Mouse (Mus musculus): ENCODE measurements around the gene Fam71f2. TPM values are rescaled to one million over a fixed set of nuclear protein-coding genes. Genes with fewer than 3 reads are reported as not detected.

The Fam71f2 gene
- polyA plus RNA-seq, 1 experiment = 1.5 TPM

- TF ChIP-seq CTCF (IDR thresholded peaks at IDR 0.05; ENCODE audit: low read depth, low read length) (no peak), POLR2A (IDR thresholded peaks at IDR 0.05; ENCODE audit: insufficient read depth, low read length) (no peak), EP300 (IDR thresholded peaks at IDR 0.05; ENCODE audit: insufficient read depth, low read depth, low read length) (no peak)
- no peak overlapping the region for H3K27ac ChIP-seq (ENCODE audit: insufficient read depth, low read length)
- no peak overlapping the region for H3K4me3 ChIP-seq (ENCODE audit: low read depth, low read length)
- no peaks in the 10 kb centered on the region for H3K36me3 ChIP-seq (ENCODE audit: control insufficient read depth, insufficient read depth, low read length, poor library complexity, severe bottlenecking)
- H3K27me3 ChIP-seq (ENCODE audit: control insufficient read depth, insufficient read depth, low read length, poor library complexity, severe bottlenecking) = no peaks in the 10 kb centered on the region
- no peaks in the 10 kb centered on the region for H3K9me3 ChIP-seq (replicated peaks; ENCODE audit: control insufficient read depth, insufficient read depth, low read length, poor library complexity, severe bottlenecking)
- H3K4me1 ChIP-seq (ENCODE audit: control insufficient read depth, insufficient read depth, low read length) = no peaks in the 10 kb centered on the region
- H3K9ac ChIP-seq (ENCODE audit: low read depth, poor library complexity, severe bottlenecking) = no peak overlapping the region
Measured at GRCm38 (mm10) chr6:29317941-29318340, 38.5 kb downstream of the Fam71f2 start.

GRCm38 (mm10) chr6:29318879-29319278, 39.5 kb downstream of the Fam71f2 start, which contains the start of gene Fam71f1:
Fam71f1 (plus strand) TSS chr6:29319140.
- Histone ChIP-seq H3K9ac (ENCODE audit: low read depth, poor library complexity, severe bottlenecking) (no peak within 1 kb of the TSS), H3K27ac (ENCODE audit: insufficient read depth, low read length) (no peak within 1 kb of the TSS), H3K27me3 (ENCODE audit: control insufficient read depth, insufficient read depth, low read length, poor library complexity, severe bottlenecking) (no peaks in the 10 kb centered on the region), H3K4me3 (ENCODE audit: low read depth, low read length) (no peak within 1 kb of the TSS), H3K36me3 (ENCODE audit: control insufficient read depth, insufficient read depth, low read length, poor library complexity, severe bottlenecking) (no peaks in the 10 kb centered on the region), H3K4me1 (ENCODE audit: control insufficient read depth, insufficient read depth, low read length) (no peaks in the 10 kb centered on the region), H3K9me3 (replicated peaks; ENCODE audit: control insufficient read depth, insufficient read depth, low read length, poor library complexity, severe bottlenecking) (no peaks in the 10 kb centered on the region)
- TF ChIP-seq POLR2A (IDR thresholded peaks at IDR 0.05; ENCODE audit: insufficient read depth, low read length) (no peak), EP300 (IDR thresholded peaks at IDR 0.05; ENCODE audit: insufficient read depth, low read depth, low read length) (no peak)

- no peaks in the 10 kb centered on the region for H3K4me1 ChIP-seq (ENCODE audit: control insufficient read depth, insufficient read depth, low read length)
- H3K9ac ChIP-seq (ENCODE audit: low read depth, poor library complexity, severe bottlenecking) = no peak overlapping the region
- no peaks in the 10 kb centered on the region for H3K36me3 ChIP-seq (ENCODE audit: control insufficient read depth, insufficient read depth, low read length, poor library complexity, severe bottlenecking)
- TF ChIP-seq POLR2A (IDR thresholded peaks at IDR 0.05; ENCODE audit: insufficient read depth, low read length) = no peak
- no peak for TF ChIP-seq CTCF (IDR thresholded peaks at IDR 0.05; ENCODE audit: low read depth, low read length)
- no peak for TF ChIP-seq EP300 (IDR thresholded peaks at IDR 0.05; ENCODE audit: insufficient read depth, low read depth, low read length)
- H3K9me3 ChIP-seq (replicated peaks; ENCODE audit: control insufficient read depth, insufficient read depth, low read length, poor library complexity, severe bottlenecking) = no peaks in the 10 kb centered on the region
- no peak overlapping the region for H3K27ac ChIP-seq (ENCODE audit: insufficient read depth, low read length)
- H3K27me3 ChIP-seq (ENCODE audit: control insufficient read depth, insufficient read depth, low read length, poor library complexity, severe bottlenecking) = no peaks in the 10 kb centered on the region
- H3K4me3 ChIP-seq (ENCODE audit: low read depth, low read length) = no peak overlapping the region
Measured at GRCm38 (mm10) chr6:29321586-29321985, 42.2 kb downstream of the Fam71f2 start.

- Histone ChIP-seq H3K4me3 (ENCODE audit: low read depth, low read length) (no peak overlapping the region), H3K36me3 (ENCODE audit: control insufficient read depth, insufficient read depth, low read length, poor library complexity, severe bottlenecking) (no peaks in the 10 kb centered on the region), H3K27me3 (ENCODE audit: control insufficient read depth, insufficient read depth, low read length, poor library complexity, severe bottlenecking) (no peaks in the 10 kb centered on the region), H3K27ac (ENCODE audit: insufficient read depth, low read length) (no peak overlapping the region), H3K4me1 (ENCODE audit: control insufficient read depth, insufficient read depth, low read length) (no peaks in the 10 kb centered on the region), H3K9ac (ENCODE audit: low read depth, poor library complexity, severe bottlenecking) (no peak overlapping the region), H3K9me3 (replicated peaks; ENCODE audit: control insufficient read depth, insufficient read depth, low read length, poor library complexity, severe bottlenecking) (no peaks in the 10 kb centered on the region)
- TF ChIP-seq CTCF (IDR thresholded peaks at IDR 0.05; ENCODE audit: low read depth, low read length) (no peak), EP300 (IDR thresholded peaks at IDR 0.05; ENCODE audit: insufficient read depth, low read depth, low read length) (no peak), POLR2A (IDR thresholded peaks at IDR 0.05; ENCODE audit: insufficient read depth, low read length) (no peak)
Measured at GRCm38 (mm10) chr6:29322147-29322546, 42.8 kb downstream of the Fam71f2 start.

- TF ChIP-seq CTCF (IDR thresholded peaks at IDR 0.05; ENCODE audit: low read depth, low read length) = no peak
- no peak for TF ChIP-seq POLR2A (IDR thresholded peaks at IDR 0.05; ENCODE audit: insufficient read depth, low read length)
- TF ChIP-seq EP300 (IDR thresholded peaks at IDR 0.05; ENCODE audit: insufficient read depth, low read depth, low read length) = no peak
- Histone ChIP-seq H3K9me3 (replicated peaks; ENCODE audit: control insufficient read depth, insufficient read depth, low read length, poor library complexity, severe bottlenecking) (no peaks in the 10 kb centered on the region), H3K27ac (ENCODE audit: insufficient read depth, low read length) (no peak overlapping the region), H3K9ac (ENCODE audit: low read depth, poor library complexity, severe bottlenecking) (no peak overlapping the region), H3K27me3 (ENCODE audit: control insufficient read depth, insufficient read depth, low read length, poor library complexity, severe bottlenecking) (no peaks in the 10 kb centered on the region), H3K36me3 (ENCODE audit: control insufficient read depth, insufficient read depth, low read length, poor library complexity, severe bottlenecking) (no peaks in the 10 kb centered on the region), H3K4me1 (ENCODE audit: control insufficient read depth, insufficient read depth, low read length) (no peaks in the 10 kb centered on the region), H3K4me3 (ENCODE audit: low read depth, low read length) (no peak overlapping the region)
Measured at GRCm38 (mm10) chr6:29322735-29323134, 43.3 kb downstream of the Fam71f2 start.

GRCm38 (mm10) chr6:29326961-29327360, 47.6 kb downstream of the Fam71f2 start:
- no peaks in the 10 kb centered on the region for H3K27me3 ChIP-seq (ENCODE audit: control insufficient read depth, insufficient read depth, low read length, poor library complexity, severe bottlenecking)
- no peak for TF ChIP-seq POLR2A (IDR thresholded peaks at IDR 0.05; ENCODE audit: insufficient read depth, low read length)
- TF ChIP-seq CTCF (IDR thresholded peaks at IDR 0.05; ENCODE audit: low read depth, low read length) = no peak
- TF ChIP-seq EP300 (IDR thresholded peaks at IDR 0.05; ENCODE audit: insufficient read depth, low read depth, low read length) = no peak
- no peaks in the 10 kb centered on the region for H3K9me3 ChIP-seq (replicated peaks; ENCODE audit: control insufficient read depth, insufficient read depth, low read length, poor library complexity, severe bottlenecking)
- H3K4me3 ChIP-seq (ENCODE audit: low read depth, low read length) = no peak overlapping the region
- H3K27ac ChIP-seq (ENCODE audit: insufficient read depth, low read length) = no peak overlapping the region
- no peak overlapping the region for H3K9ac ChIP-seq (ENCODE audit: low read depth, poor library complexity, severe bottlenecking)
- H3K36me3 ChIP-seq (ENCODE audit: control insufficient read depth, insufficient read depth, low read length, poor library complexity, severe bottlenecking) = no peaks in the 10 kb centered on the region
- H3K4me1 ChIP-seq (ENCODE audit: control insufficient read depth, insufficient read depth, low read length) = no peaks in the 10 kb centered on the region
